Mouse (Mus musculus) C3H10T1/2 (cell line): ENCODE results near the gene Zfp961. TPM values are rescaled to one million over a fixed set of nuclear protein-coding genes. Genes with fewer than 3 reads are reported as not detected.

Source experiments
- polyA plus RNA-seq, 2 experiments: library from polyadenylated mRNA; unstranded; fragments of >200 nt; fragmentation: generic; extraction: Trizol; gene quantifications; one replicate each; pipeline ENCODE4 v1.2.1; 2012; ENCODE audit warnings: missing spikeins in 2 of 2

Zfp961 gene
- 1 to 10 TPM in 1 of 2 experiments, under 1 TPM in 1; 0.63 to 1.8 TPM for polyA plus RNA-seq

DNA sequence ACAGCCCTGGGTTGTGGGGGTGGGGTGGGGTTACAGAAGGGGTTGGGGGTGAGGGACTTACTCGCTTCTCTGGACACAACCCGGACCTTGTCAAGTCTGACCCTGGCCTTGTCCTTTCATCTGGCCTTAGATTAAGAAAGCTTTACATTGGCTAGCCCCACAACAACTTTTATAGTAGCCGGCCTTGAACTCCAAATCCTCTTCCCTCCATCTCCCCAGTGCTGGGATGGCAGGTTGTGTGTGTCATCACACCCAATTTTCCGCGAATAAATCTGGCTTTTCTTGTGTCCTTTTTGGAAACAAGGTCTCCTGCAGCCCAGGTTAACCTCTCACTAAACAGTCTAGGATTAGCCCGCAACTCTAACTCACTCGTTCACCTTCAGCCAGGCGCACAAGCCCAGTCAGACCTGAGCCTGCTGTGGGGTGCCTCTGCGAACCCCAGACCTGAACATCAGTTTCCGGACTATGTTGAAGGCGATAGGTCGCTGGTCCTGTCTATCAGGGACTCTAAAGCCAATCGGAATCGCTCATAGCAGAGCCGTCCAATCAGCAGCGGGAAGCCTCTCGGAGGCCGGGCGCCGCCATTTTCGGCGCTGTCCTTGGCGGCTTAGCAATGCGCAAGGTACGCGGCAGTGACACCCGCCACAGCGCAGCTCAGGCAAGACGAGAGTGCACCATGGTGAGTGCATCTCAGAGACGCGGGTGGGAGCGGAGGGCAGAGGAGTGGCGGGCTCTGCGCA is at the start of gene Zfp961:
Gene Zfp961, plus strand, starts transcription at position 557 of the 740 bp plus-strand sequence.

DNA sequence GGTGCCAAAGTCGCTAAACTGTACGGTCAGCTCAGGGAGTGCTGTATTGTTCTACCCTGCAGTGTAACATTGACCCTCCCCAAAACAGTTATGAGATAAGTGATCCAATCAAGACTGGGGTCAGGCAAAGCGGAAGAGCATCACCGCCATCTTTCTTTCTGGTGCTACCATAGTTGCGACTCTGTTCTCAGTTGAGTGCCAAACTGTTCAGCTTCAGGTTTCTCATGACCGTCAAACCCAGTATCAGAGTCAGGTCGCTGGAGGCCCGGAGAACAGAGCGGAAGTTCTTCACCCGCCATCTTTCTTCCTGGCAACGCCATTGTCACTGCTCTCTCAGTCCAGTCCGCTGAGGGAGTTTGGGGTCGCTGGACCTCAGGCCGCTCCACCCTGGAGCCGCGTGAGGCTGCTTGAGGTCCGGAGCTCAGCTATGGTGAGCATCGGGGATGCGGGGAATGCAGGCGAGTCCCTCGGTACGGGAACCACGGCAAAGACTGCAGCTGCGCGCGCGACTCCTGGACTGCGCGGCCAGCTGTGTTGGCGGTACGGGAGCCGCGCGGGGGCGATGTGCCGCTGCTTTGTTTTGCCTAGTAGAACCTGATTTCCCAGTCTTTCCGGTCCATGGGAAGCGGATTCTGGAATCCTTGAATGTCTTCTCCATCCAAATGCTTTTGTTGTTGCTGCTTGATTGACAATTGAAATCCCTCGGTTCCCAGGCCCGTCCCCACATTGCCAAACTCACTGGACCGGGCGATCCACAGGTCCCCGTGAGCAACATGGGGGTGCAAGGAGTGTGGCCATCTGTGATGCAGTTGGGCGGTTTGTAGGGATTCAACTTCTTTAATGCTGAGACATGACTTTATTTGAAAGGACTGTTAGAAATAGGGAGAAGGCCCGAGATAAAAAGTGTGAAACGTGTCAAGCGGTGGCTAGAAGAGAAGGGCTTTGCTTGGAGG is 42.3 kb upstream of the Zfp961 start, which contains the start of the genes Zfp882 and Zfp617:
Gene Zfp882, plus strand, starts transcription at position 300 of the 953 bp plus-strand sequence.
Gene Zfp617, plus strand, starts transcription at position 327 of the 953 bp plus-strand sequence.

DNA sequence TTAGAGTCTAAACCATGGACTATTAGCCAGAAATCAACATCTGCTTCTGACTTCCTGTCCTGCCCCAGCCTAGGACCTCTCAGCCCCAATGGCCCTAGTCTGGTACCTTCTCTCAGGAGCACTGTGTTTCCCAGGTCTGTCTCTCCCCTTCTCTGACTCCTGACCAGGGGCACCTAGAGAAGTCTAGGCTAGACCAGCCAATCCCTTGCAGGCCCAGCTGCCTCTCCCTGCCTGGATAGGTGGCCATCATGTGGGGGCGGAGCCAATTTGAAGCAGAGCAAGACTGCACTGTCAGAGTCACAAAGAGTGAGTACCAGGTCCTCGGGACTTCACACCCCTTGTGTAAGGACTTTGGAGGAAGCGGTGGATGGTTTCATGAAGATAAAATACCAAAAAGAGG is 58.6 kb downstream of the Zfp961 start, which contains the start of gene Cyp4f18:
Gene Cyp4f18, minus strand, starts transcription at position 154 of the 400 bp plus-strand sequence.

DNA sequence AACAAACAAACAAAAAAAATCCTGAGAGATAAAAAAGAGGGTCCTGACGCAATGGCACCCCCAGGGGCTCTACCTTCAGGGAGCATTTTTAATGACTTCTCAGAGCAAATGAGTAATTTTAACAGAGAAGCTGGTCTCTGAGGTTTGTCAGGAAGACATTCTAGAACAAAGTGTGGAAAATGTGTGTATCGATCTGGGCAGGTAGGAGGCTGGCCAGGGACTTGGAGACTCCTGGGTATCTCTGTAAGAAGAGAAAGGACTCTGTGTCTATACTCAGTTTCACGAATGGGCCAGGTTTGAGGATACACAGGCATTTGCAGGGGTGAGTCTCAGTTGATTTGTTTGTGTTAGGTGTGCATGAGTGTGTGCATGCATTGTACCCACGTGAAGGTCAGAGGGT is 90.1 kb downstream of the Zfp961 start, which contains the start of gene Olfr372:
Gene Olfr372, plus strand, starts transcription at position 301 of the 400 bp plus-strand sequence.

Other genes with a start within 250 kb of the Zfp961 start
- not detected for gene B3gnt3, start 249.2 kb upstream of the Zfp961 start, polyA plus RNA-seq
- gene Fcho1, start 225.3 kb upstream of the Zfp961 start, polyA plus RNA-seq: under 1 TPM in 1 of 2 experiments, not detected in 1; 0.01 TPM
- under 1 TPM in 1 of 2 experiments, not detected in 1; 0.12 TPM for gene Zfp709, start 69.0 kb upstream of the Zfp961 start, polyA plus RNA-seq
- under 1 TPM; 0.02 to 0.96 TPM for gene Zfp882, start 42.4 kb upstream of the Zfp961 start, polyA plus RNA-seq
- gene Zfp617, start 42.4 kb upstream of the Zfp961 start, polyA plus RNA-seq: 1 to 10 TPM in 1 of 2 experiments, under 1 TPM in 1; 0.18 to 2.3 TPM
- gene Cyp4f18, start 58.6 kb downstream of the Zfp961 start, polyA plus RNA-seq: not detected
- not detected for gene Olfr372, start 90.2 kb downstream of the Zfp961 start, polyA plus RNA-seq
- under 1 TPM in 1 of 2 experiments, not detected in 1; 0.01 TPM for gene Olfr373, start 132.1 kb downstream of the Zfp961 start, polyA plus RNA-seq
- gene Olfr374, start 156.0 kb downstream of the Zfp961 start, polyA plus RNA-seq: not detected
- 100 to 1,000 TPM in 1 of 2 experiments, 10 to 100 TPM in 1; 37.0 to 111 TPM for gene Tpm4, start 183.9 kb downstream of the Zfp961 start, polyA plus RNA-seq
- gene Rab8a, start 210.2 kb downstream of the Zfp961 start, polyA plus RNA-seq: 10 to 100 TPM; 40.0 to 89.0 TPM
- gene Hsh2d, start 238.6 kb downstream of the Zfp961 start, polyA plus RNA-seq: under 1 TPM in 1 of 2 experiments, not detected in 1; 0.14 TPM